Mouse (Mus musculus): ENCODE data around the gene Arid3a.

The Arid3a gene

GRCm38 (mm10) chr10:79995636-79996035, 68.8 kb downstream of the Arid3a start:
- no peak for DNase-seq (ENCODE audit: low spot score in 2 of 2)

GRCm38 (mm10) chr10:79996272-79997033, 69.6 kb downstream of the Arid3a start, which contains the start of gene Abca7:
Gene Abca7, plus strand, starts transcription at chr10:79996494.
- DNase-seq (ENCODE audit: low spot score in 2 of 2), result peak; percentile 96 to 99

GRCm38 (mm10) chr10:79997034-79997760, 70.4 kb downstream of the Arid3a start:
- DNase-seq (ENCODE audit: low spot score in 2 of 2), result peak; percentile 65 to 67

- no peak for DNase-seq (ENCODE audit: low spot score in 2 of 2)
These were observed 71.0 kb downstream of the Arid3a start for GRCm38 (mm10) chr10:79997819-79998218.

GRCm38 (mm10) chr10:80001945-80002344, 75.1 kb downstream of the Arid3a start:
- no peak for DNase-seq (ENCODE audit: low spot score in 2 of 2)

GRCm38 (mm10) chr10:80002829-80003228, 76.0 kb downstream of the Arid3a start:
- DNase-seq (ENCODE audit: low spot score in 2 of 2), result no peak

- DNase-seq (ENCODE audit: low spot score in 2 of 2), result no peak
These were observed 76.8 kb downstream of the Arid3a start for GRCm38 (mm10) chr10:80003374-80004232.

GRCm38 (mm10) chr10:80004233-80004705, 77.4 kb downstream of the Arid3a start:
- no peak for DNase-seq (ENCODE audit: low spot score in 2 of 2)
